Mouse (Mus musculus) neural tube, embryonic 11.5 days (tissue): ENCODE results near the gene Ptprj. TPM values are rescaled to one million over a fixed set of nuclear protein-coding genes. Genes with fewer than 3 reads are reported as not detected.

ENCODE experiments used
- polyA plus RNA-seq: library from polyadenylated mRNA; unstranded; fragments of >200 nt; fragmentation: Nextera tagmentation; extraction: Ambion mirVana; gene quantifications from 2 replicates; pipeline ENCODE4 v1.2.1, GENCODE M21; 2014

Gene Ptprj
- polyA plus RNA-seq, 1 experiment from 2014 or later: 3.7 TPM

Other genes starting within 250 kb of the Ptprj start
- gene Olfr1274-ps, start 182.0 kb downstream of the Ptprj start, polyA plus RNA-seq: not detected in 2 replicates
- gene Nup160, start 96.6 kb upstream of the Ptprj start, polyA plus RNA-seq: 61.0 and 64.0 TPM in 2 replicates
- 104 and 105 TPM in 2 replicates for gene Fnbp4, start 164.7 kb upstream of the Ptprj start, polyA plus RNA-seq
- gene Agbl2, start 202.1 kb upstream of the Ptprj start, polyA plus RNA-seq: 0.37 and 0.64 TPM in 2 replicates